Mouse (Mus musculus) ES-Bruce4 (cell line): ENCODE measurements at regions not wholly inside any gene's neighbourhood (a gene's known extent, or its start where the extent isn't known, plus 50 kb on each side); places are given as distances from the start of the nearest gene placed in this dataset.

Source experiments
- CTCF ChIP-seq: IDR thresholded peaks from one replicate; pipeline ENCODE4 v1.8.1; 2011; ENCODE audit warnings: low read depth, low read length
- EP300 ChIP-seq: IDR thresholded peaks from 2 replicates; pipeline ENCODE4 v1.6.1; 2011; ENCODE audit warnings: low read depth, low read length; ENCODE audit not compliant: insufficient read depth
- POLR2A ChIP-seq: IDR thresholded peaks from one replicate; pipeline ENCODE4 v1.8.1; 2011; ENCODE audit warnings: low read length; ENCODE audit not compliant: insufficient read depth

DNA sequence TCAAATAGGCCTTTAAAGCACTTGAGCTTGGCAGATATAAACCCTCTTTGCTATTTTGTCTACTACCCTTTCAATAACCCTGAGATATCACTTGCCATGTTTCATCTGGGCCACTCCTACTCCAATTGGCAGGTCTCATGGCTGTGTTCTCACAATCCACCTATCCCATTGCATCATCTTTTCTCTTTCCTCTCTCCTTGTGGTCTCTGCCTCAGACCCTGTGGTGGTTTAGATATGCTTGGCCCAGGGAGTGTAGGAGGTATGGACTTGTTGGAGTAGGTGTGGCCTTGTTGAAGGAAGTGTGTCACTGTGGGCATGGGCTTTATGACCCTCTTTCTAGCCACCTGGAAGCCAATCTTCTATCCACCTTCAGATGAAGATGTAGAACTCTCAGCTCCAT, 61.5 kb upstream of the Armc2 start:
- no peak for TF ChIP-seq CTCF
- no peak for TF ChIP-seq EP300
- no peak for TF ChIP-seq POLR2A
